Mouse (Mus musculus) spleen, adult 2 months (tissue): ENCODE data around the gene Nav2.

Experiments
- CTCF ChIP-seq: fragments of 200-500 bp; IDR thresholded peaks from 2 replicates; pipeline ENCODE4 v1.5.1; 2011; ENCODE audit warnings: mild to moderate bottlenecking, inconsistent platforms; ENCODE audit not compliant: insufficient read depth, insufficient read length, insufficient replicate concordance; ENCODE audit errors: extremely low read depth
- POLR2A ChIP-seq: fragments of 200-500 bp; IDR thresholded peaks from 2 replicates; pipeline ENCODE4 v1.6.1; 2011; ENCODE audit warnings: low read depth, low read length, inconsistent platforms

- TF ChIP-seq CTCF (no peak), POLR2A (no peak)
Measured at GRCm38 (mm10) chr7:49511820-49512453, 603.4 kb downstream of the Nav2 start.
